Mouse (Mus musculus): Measurements from ENCODE around the gene Sccpdh.
"Not testable (repeated sequence)": the region's sequence is repeated elsewhere in the genome, so short reads cannot be mapped to it uniquely, and the experiment has no call there.

Gene Sccpdh

DNA sequence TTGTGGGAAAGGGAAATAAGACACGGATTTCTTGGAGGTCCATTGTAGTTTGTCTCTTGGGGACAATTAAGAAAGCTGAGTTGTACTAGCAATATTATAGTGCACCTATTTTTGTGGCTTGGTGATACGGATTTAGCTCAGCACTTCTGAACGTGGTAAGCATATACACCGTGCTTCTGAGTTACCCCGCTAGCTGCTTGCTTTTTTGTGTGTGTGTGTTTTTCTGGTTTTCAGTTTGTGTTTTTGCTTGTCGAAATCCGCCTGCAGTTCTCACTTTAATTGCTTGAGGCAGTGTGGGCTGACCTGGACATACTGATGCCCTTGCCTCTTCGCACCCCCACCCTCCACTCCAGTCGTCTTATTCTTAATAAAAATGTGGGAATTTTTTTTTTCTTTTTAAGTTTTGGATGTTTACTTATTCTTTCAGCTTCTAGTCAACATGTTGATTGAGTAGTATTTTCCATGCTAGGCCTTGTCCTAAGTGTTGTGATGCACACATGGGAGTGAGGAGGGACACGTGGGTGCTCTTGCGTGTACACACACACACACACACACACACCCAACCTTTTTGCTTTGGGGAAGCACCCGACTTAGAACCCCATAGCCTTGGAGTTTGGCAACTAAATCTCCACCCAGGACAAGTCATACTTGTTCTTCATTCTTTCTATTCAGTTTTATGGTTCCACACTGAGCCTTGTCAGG lies 977 bp downstream of the Sccpdh start:
- no peak for DNase-seq

DNA sequence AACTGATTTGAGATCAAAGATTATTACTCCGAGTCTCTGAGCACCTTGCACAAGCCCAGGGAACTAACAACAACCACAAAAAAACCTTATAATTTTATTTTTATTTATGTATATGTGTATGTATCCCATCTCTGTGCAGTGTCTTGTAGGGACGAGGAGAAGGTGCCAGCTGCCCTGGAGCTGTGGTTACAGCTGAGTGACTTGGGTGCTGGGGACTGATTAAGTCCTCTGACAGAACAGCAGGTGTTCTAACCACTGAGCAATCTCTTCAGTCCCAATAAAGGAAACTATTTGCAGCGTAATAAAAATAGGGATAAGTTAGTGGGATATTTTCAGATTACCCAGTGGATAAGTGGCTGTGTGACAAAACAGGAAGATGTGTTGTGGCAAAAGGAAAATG lies 6.3 kb downstream of the Sccpdh start:
- DNase-seq, result no peak

DNA sequence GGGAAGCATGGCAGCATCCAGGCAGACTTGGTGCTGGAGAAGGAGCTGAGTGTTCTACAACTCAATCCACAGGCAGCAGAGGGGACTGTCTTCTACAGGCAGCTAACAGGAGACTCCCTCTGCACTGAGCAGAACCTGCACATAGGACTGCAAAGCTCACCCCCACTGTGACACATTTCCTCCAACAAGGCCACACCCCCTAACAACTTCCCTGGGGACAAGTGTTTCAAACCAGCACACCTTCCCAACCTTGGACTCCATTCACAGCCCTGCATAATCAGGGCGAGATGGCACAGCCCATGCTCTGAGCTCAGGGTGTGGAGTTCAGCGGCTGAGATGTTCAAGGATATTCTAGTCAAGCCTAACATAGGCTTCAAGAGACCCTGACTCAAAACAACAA lies 9.0 kb downstream of the Sccpdh start:
- no peak for DNase-seq

- no peak for DNase-seq
Observed at GRCm38 (mm10) chr1:179679326-179679725, 11.3 kb downstream of the Sccpdh start.

- DNase-seq, result not testable (repeated sequence)
Observed at GRCm38 (mm10) chr1:179682753-179683152, 14.7 kb downstream of the Sccpdh start.

- DNase-seq, result no peak
Observed at GRCm38 (mm10) chr1:179686348-179686747, 18.3 kb downstream of the Sccpdh start.

- no peak for DNase-seq
Observed at GRCm38 (mm10) chr1:179686781-179687180, 18.8 kb downstream of the Sccpdh start.

DNA sequence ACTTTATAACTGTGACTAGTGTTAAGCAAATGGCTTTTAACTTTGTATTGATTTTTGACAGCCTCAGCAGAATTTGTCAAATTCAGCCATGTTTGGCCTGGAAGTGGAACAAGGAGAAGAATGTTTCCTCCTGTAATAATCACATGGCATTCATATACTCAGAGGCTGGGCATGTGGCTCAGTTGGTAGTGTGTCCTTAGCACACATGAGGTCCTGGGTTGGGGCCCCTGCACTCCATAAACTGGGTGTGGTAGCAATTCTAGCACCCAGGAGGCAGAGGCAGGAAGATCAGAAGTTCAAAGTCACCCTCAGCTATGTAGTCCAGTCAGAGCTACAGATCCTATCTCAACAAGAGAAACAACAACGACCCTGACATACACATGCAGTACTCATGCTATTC lies 19.3 kb downstream of the Sccpdh start:
- DNase-seq, result no peak

- DNase-seq, result no peak
Observed at GRCm38 (mm10) chr1:179687966-179688365, 20.0 kb downstream of the Sccpdh start.

DNA sequence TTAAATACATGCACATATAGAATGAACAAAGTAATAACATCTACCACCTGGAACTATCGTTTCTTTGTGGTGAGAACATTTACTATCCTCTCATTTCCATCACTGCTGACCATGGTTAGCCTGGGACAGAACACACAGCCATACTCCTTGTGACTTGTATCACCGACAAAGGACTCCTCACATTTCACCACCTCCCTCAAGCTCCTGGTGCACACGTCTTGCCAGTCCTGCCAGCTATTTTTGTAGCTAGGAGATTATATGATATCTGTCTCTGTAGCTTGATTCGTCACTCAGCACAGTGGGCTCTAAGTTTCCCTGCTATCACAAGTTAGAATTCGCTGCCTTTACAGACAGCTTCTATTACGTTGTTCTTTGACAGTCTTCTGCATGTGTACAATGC lies 20.4 kb downstream of the Sccpdh start:
- no peak for DNase-seq

- DNase-seq, result no peak
Observed at GRCm38 (mm10) chr1:179688914-179689313, 20.9 kb downstream of the Sccpdh start.

GRCm38 (mm10) chr1:179689479-179689878 lies 21.5 kb downstream of the Sccpdh start:
- DNase-seq, result no peak

DNA sequence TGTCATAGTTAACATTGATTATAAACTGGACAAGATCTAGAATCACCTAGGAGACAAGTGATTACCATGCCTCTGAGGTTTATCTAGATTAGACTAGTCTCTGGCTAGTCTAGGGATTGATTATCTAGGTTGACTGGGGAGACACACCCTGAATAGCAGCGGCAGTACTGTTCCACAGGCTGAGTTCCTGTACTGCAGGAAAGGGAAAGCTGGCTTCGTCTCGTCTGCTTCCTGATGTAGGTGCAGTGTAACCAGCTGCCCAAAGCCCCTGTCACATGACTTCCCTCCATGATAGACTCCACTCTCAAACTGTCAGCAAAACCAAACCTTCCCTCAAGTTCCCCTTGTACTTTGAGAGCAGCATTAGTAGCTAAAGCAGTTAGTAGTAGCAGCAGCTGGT lies 36.1 kb downstream of the Sccpdh start:
- DNase-seq, result no peak

- no peak for DNase-seq
Observed at GRCm38 (mm10) chr1:179705154-179705553, 37.1 kb downstream of the Sccpdh start.

DNA sequence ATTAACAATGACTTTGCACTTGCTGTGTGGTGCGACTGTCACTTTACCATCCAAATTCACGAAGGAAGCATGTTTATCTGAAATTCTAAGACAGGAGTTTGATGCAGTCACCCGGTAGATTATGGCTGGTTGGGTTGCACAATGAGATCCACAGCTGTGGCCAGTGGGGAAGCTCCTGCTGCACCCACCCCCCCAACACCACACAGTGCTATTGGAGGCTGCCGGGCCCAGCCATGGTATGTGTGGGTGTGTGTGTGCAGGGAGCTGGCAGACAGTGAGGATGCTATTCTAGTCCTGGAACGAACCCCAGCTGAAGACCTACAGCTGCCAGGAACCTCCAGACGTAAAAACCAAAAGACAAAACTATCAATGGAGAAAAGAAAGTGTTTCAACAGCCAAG lies 41.4 kb downstream of the Sccpdh start:
- DNase-seq, result no peak

- DNase-seq, result no peak
Observed at GRCm38 (mm10) chr1:179710739-179711138, 42.7 kb downstream of the Sccpdh start.

DNA sequence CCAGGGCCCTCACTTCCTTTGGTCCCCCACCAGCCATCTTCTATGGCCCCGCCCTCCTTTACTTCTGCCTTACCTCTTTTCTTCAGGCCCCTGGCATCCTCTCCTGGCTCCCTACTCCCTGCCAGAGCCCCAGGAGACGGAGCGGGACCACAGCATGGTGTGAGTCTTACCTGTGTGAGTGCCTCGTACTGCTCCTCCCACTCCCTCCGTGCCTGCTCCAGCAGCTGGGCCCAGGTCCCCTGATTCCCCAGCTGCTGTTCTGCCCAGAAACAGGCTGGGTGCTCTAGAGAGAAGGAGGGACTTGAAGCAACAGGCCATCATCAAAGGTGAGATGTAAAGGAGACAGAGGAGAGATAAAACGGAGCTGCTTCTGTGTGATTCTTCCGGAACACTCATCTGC lies 44.6 kb downstream of the Sccpdh start:
- no peak for DNase-seq

GRCm38 (mm10) chr1:179713367-179713766 lies 45.4 kb downstream of the Sccpdh start:
- DNase-seq, result no peak

- DNase-seq, result not testable (repeated sequence)
Observed at GRCm38 (mm10) chr1:179715289-179715688, 47.3 kb downstream of the Sccpdh start.

DNA sequence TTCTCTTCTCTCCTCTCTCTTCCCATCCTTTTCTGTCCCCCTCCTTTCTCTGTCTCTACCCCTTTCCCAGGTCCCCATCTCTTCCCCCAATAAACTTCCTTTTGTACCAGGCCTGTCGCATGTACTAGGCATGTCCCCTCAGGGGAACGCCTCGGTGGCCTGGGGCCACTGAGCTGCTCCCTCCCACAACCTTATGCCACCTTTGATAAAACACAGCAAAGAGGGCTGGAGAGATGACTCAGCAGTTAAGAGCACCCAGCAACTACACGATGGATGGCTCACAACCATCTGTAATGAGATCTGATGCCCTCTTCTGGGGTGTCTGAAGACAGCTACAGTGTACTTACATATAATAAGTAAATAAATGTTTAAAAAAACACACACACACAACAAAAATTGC lies 47.8 kb downstream of the Sccpdh start:
- no peak for DNase-seq

DNA sequence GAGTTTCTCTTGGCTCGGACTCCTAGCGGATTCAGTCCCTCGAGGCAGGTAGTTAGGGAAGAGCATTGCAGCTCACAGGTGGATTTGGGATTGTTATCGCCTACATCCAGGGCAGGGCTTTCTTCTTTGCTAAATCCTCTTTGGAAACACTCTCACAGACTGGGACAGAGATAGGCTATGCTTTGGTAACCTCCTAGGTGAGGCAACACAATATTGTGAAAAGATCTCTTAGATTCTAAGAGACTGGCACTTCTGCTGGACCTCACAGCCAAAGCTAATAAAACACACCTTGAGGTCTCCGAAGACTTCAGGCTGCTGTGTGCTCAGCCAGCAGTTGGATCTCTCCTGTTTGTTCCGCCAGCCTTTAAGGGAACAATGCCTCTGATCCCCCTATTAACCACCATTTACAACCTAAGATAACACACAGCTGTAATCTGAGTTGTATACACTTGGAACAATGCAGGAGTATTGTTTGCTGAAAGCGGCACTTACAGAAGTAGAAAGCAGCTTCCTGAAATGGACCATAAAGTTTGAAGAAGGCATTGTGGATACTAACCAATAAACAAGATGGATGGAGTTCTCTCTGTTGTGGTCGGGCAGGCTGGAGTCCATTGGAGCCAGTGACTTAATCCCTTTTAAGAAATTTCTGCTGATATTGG lies 54.9 kb downstream of the Sccpdh start:
- DNase-seq, result no peak

- no peak for DNase-seq
Observed at GRCm38 (mm10) chr1:179728661-179729060, 60.7 kb downstream of the Sccpdh start.

GRCm38 (mm10) chr1:179731391-179731790 lies 63.4 kb downstream of the Sccpdh start:
- no peak for DNase-seq
